Mouse (Mus musculus) duodenum, adult 2 months (tissue): ENCODE measurements around the gene Sac3d1. TPM values are rescaled to one million over a fixed set of nuclear protein-coding genes. Genes with fewer than 3 reads are reported as not detected.

Source experiments
- polyA plus RNA-seq: library from polyadenylated mRNA; depleted of rRNA; stranded (reverse); fragments of >200 nt; gene quantifications from 2 replicates; pipeline ENCODE4 v1.2.3, GENCODE M21; 2012; ENCODE audit warnings: low replicate concordance; rRNA removed

Sac3d1 gene
- polyA plus RNA-seq, result 53.0 and 57.0 TPM in 2 replicates

DNA sequence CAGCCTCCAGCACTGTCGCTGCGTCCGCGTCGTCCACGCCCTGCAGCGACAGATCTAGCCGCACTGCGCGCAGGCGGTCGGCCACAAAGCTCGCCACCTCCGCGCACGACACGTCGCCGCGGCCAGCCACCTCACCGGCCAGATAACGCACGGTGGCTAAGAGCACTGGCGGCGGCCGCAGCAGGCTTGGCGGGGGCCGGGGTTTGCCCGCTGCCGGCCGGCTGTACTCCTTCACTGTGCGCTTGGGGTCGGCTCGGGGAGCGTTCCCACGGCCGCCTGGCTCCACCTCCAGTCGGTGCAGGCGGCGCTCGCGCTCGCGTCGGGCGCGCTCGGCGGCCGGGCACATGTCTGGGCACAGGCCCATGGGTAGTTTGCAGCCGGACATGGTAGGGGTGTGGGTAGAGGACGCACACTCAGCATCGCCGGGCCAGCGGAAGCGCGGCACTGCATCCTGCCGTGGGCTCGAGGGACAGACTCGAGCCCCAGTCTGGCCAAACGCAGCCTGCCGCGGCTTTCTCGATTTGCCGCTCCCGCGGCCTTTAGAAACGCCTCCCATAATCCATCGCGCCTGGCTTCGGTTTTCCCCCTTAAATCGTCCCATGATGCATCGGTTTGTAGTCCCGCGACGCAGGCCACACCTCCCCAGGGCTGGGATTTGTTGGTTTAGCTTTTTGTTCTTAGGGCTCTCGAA, at the start of gene Sac3d1:
TSS of gene Sac3d1 (minus strand) at position 665 of the 691 bp plus-strand sequence.

DNA sequence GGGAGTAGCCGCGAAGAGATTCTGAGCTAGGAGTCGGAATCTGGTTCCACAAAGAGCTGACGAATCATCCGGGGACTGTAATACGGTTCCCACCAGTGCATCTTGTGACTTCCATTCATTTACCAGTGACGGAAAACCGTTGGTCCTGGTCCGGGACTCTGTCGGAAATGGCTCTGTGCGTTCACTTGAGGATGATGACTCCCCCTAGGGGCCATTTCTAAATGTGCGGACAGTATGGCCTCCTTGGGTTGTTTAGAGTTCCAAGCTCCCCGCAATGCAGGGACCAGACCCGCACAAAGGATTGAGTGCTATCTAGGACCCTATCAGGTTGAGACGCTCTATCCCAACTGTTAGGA, 22.9 kb upstream of the Sac3d1 start, which contains the start of gene Arl2:
TSS of gene Arl2 (minus strand) at position 155 of the 356 bp plus-strand sequence.

GRCm38 (mm10) chr19:6140678-6141393, 22.4 kb upstream of the Sac3d1 start, which contains the start of gene Batf2:
Gene Batf2, plus strand, starts transcription at chr19:6140983.

DNA sequence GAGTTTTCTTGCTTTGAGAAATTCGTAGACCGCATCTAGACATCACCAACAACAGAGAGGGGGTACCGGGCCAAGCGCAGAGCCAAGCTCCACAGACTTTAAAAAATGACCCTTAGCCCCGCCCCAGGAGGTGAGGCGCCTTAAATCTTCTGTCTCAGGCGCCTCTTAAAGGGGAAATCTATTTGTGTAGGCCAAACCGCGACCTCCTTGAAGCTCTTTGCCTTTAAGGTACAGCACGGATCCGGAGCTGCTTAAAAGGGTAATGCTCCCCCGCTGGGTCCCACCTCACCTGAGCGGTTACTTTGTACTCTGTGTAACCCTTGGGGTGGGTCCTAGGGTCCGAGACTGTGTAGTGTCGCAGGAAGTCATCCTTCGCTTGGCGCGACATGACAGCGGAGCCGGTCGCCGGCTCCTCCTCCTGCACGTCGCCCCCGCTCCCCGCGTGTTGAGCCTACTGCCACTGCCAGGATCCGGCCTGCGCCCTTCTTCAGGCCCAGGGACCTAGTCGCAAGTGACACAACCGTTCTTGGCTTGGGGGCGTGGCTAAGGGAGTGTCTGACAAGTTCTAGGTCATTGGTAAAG, 9.4 kb upstream of the Sac3d1 start, which contains the start of gene Snx15:
TSS of gene Snx15 (minus strand) at position 545 of the 582 bp plus-strand sequence.

DNA sequence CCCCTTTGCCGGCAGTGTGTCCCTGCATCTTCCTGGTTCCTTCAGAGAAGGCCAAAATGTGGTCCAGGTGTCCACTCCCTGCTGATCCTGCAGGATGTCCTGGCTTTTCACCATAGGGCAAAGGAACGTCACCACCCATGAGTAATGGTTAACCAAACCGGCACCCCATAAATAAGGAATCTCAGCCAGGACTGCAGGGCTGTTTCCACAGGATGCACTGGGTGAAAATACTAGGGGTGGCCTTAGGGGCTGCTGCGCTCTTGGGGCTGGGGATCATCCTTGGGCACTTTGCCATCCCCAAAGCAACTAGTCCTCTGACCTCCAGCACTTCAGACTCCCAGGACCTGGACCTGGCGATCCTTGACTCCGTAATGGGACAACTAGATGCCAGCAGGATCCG, 12.9 kb downstream of the Sac3d1 start, which contains the start of gene Naaladl1:
TSS of gene Naaladl1 (plus strand) at position 197 of the 400 bp plus-strand sequence.

GRCm38 (mm10) chr19:6094119-6094518, 24.3 kb downstream of the Sac3d1 start, which contains the start of gene AC131692.1:
Gene AC131692.1, plus strand, starts transcription at chr19:6094419.

DNA sequence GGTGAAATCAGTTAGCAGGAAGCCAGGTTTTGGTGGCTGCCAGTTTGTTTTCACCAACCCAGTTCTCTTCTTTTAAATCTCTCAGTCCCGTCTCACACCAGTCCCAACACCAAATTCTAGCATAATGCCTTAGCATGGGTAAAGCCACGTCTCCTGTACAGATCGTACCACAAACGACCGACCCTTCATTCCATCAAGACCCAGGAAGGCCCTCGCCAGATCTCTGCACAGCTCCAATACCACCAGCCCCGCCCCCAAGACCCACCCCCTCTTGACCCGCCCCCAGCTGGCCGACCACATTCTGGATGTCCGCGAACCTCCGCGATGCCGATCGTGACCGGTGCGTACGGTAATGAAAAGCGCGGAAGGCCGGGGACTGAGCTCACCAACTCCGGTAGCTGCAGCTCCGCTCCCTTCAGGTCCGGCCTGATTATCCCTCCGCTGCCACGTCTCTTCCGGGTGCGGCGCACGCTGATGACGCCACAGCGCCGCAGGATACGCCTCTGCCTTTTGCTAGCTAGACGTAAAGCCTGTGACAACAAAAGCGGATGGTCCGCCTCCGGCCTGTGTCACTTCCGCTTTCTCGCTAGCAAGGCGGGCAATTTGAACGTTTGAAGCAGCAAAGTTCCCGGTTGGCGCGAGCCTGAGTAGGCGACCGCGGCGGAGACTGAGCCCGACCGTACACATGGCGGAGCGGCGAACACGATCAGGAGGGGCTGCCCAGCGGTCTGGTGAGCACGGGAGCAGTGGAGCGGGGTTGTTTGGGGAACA, 33.8 kb downstream of the Sac3d1 start, which contains the start of the genes Zfpl1 and Cdca5:
TSS of gene Zfpl1 (minus strand) at position 479 of the 771 bp plus-strand sequence.
TSS of gene Cdca5 (plus strand) at position 506 of the 771 bp plus-strand sequence.

DNA sequence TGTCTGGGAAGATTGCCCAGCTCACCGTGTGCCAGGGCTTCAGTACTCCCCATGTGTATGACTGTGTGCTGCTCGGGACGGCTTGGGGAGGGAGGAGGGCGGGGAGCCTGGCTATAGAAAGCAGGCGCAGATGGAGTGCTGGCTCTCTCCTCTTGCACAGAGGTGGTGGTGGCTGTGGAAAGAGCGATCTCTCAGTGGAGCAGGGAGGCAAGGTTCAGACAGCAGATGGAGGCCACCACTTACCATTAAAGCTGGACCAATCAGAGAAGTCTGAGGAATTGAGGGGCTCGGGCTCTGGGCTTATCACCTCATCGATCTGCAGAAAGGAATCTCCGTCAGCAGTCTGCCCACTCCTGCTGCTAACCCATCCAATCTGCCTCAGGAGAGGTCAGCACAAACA, 36.3 kb downstream of the Sac3d1 start, which contains the start of gene Gm28374:
TSS of gene Gm28374 (minus strand) at position 101 of the 400 bp plus-strand sequence.

GRCm38 (mm10) chr19:6079983-6080480, 38.4 kb downstream of the Sac3d1 start, which contains the start of gene Tmem262:
Gene Tmem262, plus strand, starts transcription at chr19:6080033.

GRCm38 (mm10) chr19:6076564-6077393, 41.7 kb downstream of the Sac3d1 start, which contains the start of gene Vps51:
Gene Vps51, minus strand, starts transcription at chr19:6077231.

GRCm38 (mm10) chr19:6067724-6068415, 50.6 kb downstream of the Sac3d1 start, which contains the start of gene Tm7sf2:
Gene Tm7sf2, minus strand, starts transcription at chr19:6068373.

Other genes starting within 250 kb of the Sac3d1 start
- gene Frmd8, start 243.4 kb downstream of the Sac3d1 start, polyA plus RNA-seq, result 28.3 and 53.0 TPM in 2 replicates
- 349 and 397 TPM in 2 replicates for gene Slc25a45, start 240.8 kb downstream of the Sac3d1 start, polyA plus RNA-seq
- 1.5 and 2.8 TPM in 2 replicates for gene Tigd3, start 224.5 kb downstream of the Sac3d1 start, polyA plus RNA-seq
- 46.6 and 58.0 TPM in 2 replicates for gene Dpf2, start 205.6 kb downstream of the Sac3d1 start, polyA plus RNA-seq
- 9.9 and 31.6 TPM in 2 replicates for gene Cdc42ep2, start 193.8 kb downstream of the Sac3d1 start, polyA plus RNA-seq
- 29.4 and 31.2 TPM in 2 replicates for gene Pola2, start 154.4 kb downstream of the Sac3d1 start, polyA plus RNA-seq
- not detected in 2 replicates for gene Slc22a20, start 132.5 kb downstream of the Sac3d1 start, polyA plus RNA-seq
- gene Capn1, start 102.8 kb downstream of the Sac3d1 start, polyA plus RNA-seq, result 53.6 and 106 TPM in 2 replicates
- gene Syvn1, start 72.1 kb downstream of the Sac3d1 start, polyA plus RNA-seq, result 87.1 and 103 TPM in 2 replicates
- 11.4 and 11.7 TPM in 2 replicates for gene Mrpl49, start 60.9 kb downstream of the Sac3d1 start, polyA plus RNA-seq
- gene Fau, start 60.8 kb downstream of the Sac3d1 start, polyA plus RNA-seq, result 1,687 and 2,398 TPM in 2 replicates
- 63.5 and 115 TPM in 2 replicates for gene Znhit2, start 57.5 kb downstream of the Sac3d1 start, polyA plus RNA-seq
- 57.9 and 67.5 TPM in 2 replicates for gene Tm7sf2, start 50.3 kb downstream of the Sac3d1 start, polyA plus RNA-seq
- gene Vps51, start 41.4 kb downstream of the Sac3d1 start, polyA plus RNA-seq, result 42.6 and 68.1 TPM in 2 replicates
- gene Tmem262, start 38.6 kb downstream of the Sac3d1 start, polyA plus RNA-seq, result not detected in 2 replicates
- 0.21 and 0.28 TPM in 2 replicates for gene Gm28374, start 36.4 kb downstream of the Sac3d1 start, polyA plus RNA-seq
- 103 and 136 TPM in 2 replicates for gene Zfpl1, start 33.7 kb downstream of the Sac3d1 start, polyA plus RNA-seq
- gene Cdca5, start 33.7 kb downstream of the Sac3d1 start, polyA plus RNA-seq, result 2.0 and 2.6 TPM in 2 replicates
- gene AC131692.1, start 24.2 kb downstream of the Sac3d1 start, polyA plus RNA-seq, result not detected in 2 replicates
- gene Naaladl1, start 12.9 kb downstream of the Sac3d1 start, polyA plus RNA-seq, result 39.6 and 913 TPM in 2 replicates
- 52.8 and 64.5 TPM in 2 replicates for gene Snx15, start 9.7 kb upstream of the Sac3d1 start, polyA plus RNA-seq
- gene Batf2, start 22.3 kb upstream of the Sac3d1 start, polyA plus RNA-seq, result 76.0 and 120 TPM in 2 replicates
- 116 and 148 TPM in 2 replicates for gene Arl2, start 22.9 kb upstream of the Sac3d1 start, polyA plus RNA-seq
- gene Majin, start 65.7 kb upstream of the Sac3d1 start, polyA plus RNA-seq, result 0.43 and 0.57 TPM in 2 replicates
- 0.25 and 1.1 TPM in 2 replicates for gene Gpha2, start 107.7 kb upstream of the Sac3d1 start, polyA plus RNA-seq
- 69.7 and 212 TPM in 2 replicates for gene Ppp2r5b, start 117.2 kb upstream of the Sac3d1 start, polyA plus RNA-seq
- 57.3 and 66.7 TPM in 2 replicates for gene Atg2a, start 123.0 kb upstream of the Sac3d1 start, polyA plus RNA-seq
- gene Ehd1, start 158.1 kb upstream of the Sac3d1 start, polyA plus RNA-seq, result 468 and 699 TPM in 2 replicates
- gene Cdc42bpg, start 187.8 kb upstream of the Sac3d1 start, polyA plus RNA-seq, result 35.7 and 40.2 TPM in 2 replicates
- 30.8 and 32.3 TPM in 2 replicates for gene Men1, start 216.3 kb upstream of the Sac3d1 start, polyA plus RNA-seq
- gene Map4k2, start 222.5 kb upstream of the Sac3d1 start, polyA plus RNA-seq, result 59.4 and 76.0 TPM in 2 replicates
- gene Sf1, start 245.0 kb upstream of the Sac3d1 start, polyA plus RNA-seq, result 183 TPM in 2 replicates